ENCODE assay signal across 8 mouse cellular contexts in the genomic region with DNA sequence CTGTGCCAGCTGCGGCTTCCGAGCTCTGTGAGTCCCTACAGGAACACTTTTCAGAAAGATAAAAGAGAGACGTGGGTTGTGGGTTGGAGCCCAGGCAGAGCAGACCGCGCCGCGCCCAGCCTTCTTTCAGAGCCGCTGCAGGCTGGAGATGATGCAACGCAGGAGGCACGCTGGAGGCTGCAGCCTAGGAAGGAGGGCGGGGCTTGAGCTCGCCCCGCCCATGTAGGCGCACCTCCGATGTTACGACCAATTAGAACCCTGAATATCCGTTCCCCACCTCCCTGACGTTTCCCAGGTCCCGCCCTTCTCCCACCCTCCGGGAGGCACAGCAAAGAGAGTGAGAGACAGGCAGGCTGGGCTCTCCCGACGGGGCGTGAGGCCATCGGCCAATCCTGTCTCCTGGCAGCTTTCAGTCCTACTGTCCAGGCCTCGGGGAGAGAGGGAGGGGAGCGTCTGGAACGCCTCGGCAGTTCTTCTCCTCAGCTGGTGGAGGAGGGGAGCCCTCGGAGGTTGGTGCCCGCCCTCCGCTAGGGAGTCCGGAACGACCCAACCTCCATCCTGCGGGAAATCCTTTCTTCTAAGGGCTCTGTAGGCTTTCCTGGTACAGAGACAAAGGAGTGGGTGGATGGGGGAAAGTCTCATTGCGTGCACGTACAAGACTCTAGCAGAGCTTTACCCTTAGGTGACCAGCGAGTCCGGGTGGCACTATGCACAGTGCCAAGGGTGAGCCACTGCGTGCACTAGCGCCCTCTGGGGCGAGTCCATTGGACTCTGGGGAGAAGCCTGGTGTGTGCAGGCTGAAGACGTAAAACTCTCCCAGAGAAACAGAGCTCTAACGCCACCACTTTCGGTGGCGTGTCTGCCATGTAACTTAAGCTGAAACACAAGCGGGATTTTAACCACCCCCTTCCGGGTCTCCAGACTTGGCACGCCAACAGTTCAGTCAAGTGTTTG. TPM values are rescaled to one million over a fixed set of nuclear protein-coding genes. Genes with fewer than 3 reads are reported as not detected.
A peak's percentile ranks its signal among the peaks of the same experiment; 100 is the strongest.
DNase-seq lines count a peak whose midpoint lies in the region; ATAC-seq and TF ChIP-seq lines count a peak whose summit lies in the region.

A gene (minus strand): TSS at position 153 of the 954 bp plus-strand sequence.

- H3K4me2 ChIP-seq in hindbrain, postnatal 0 days (ENCODE audit: low read depth, low read length) = peak within 1 kb of the TSS; percentile 78

- H3K9me3 ChIP-seq in hindbrain, postnatal 0 days (ENCODE audit: low read length) = no peaks in the 10 kb centered on the region

- DNase-seq in ZHBTc4 (ENCODE audit: low read depth, low spot score) = peak; percentile 99
- peak; percentile 94 for DNase-seq in gastrocnemius, adult 2 months
- DNase-seq in hindbrain, postnatal 0 days (ENCODE audit: low spot score) = peak; percentile 99
- DNase-seq in left cerebral cortex, adult 2 months (ENCODE audit: extremely low spot score in 1 of 2, low spot score in 2 of 2) = peak; percentile 88 to 93
- DNase-seq in right cerebral cortex, adult 2 months (ENCODE audit: low spot score in 2 of 2) = peak; percentile 91 to 93
- peak; percentile 93 for DNase-seq in urinary bladder, postnatal 14 days (ENCODE audit: low spot score)

- H3K27me3 ChIP-seq in hindbrain, postnatal 0 days (ENCODE audit: insufficient read depth, low read length) = no peaks in the 10 kb centered on the region

- peak; percentile 88 for ATAC-seq in common myeloid progenitor, adult 5-6 weeks (replicated peaks; ENCODE audit: low read depth, poor library complexity, severe bottlenecking)
- ATAC-seq in hindbrain, postnatal 0 days = peak; percentile 99
- ATAC-seq in megakaryocyte, adult 5-6 weeks (ENCODE audit: poor library complexity, severe bottlenecking) = peak; percentile 87

- H3K9ac ChIP-seq in hindbrain, postnatal 0 days (replicated peaks; ENCODE audit: low read length) = peak within 1 kb of the TSS; percentile 92

- under 1% methylated on average over 48 of the region's 48 CpGs for WGBS in hindbrain, postnatal 0 days

- H3K4me3 ChIP-seq in gastrocnemius, adult 2 months = peak within 1 kb of the TSS; percentile 74
- H3K4me3 ChIP-seq in hindbrain, postnatal 0 days (ENCODE audit: low read length) = peak within 1 kb of the TSS; percentile 80
- peak within 1 kb of the TSS; percentile 71 for H3K4me3 ChIP-seq in left cerebral cortex, adult 2 months

- intact Hi-C loops in gastrocnemius, adult 2 months (cut with DNase I) = loop anchor here (2.0 to 10.0 kb wide), 4 partner anchors 68 to 198 kb away; a partner anchor contains a TSS
- intact Hi-C loops in left cerebral cortex, adult 2 months (cut with DNase I) = loop anchor here (1.0 to 5.0 kb wide), 6 partner anchors 26 to 220 kb away; a partner anchor contains a TSS

- H3K27ac ChIP-seq in gastrocnemius, adult 2 months = peak within 1 kb of the TSS; percentile 97
- H3K27ac ChIP-seq in hindbrain, postnatal 0 days = peak within 1 kb of the TSS; percentile 97
- H3K27ac ChIP-seq in left cerebral cortex, adult 2 months = peak within 1 kb of the TSS; percentile 92

- peaks cover 9% of the 10 kb centered on the region; the same call in 1 of the 2 replicates for H3K4me1 ChIP-seq in hindbrain, postnatal 0 days (ENCODE audit: insufficient read depth, low read length)

- no peaks in the 10 kb centered on the region for H3K36me3 ChIP-seq in hindbrain, postnatal 0 days (ENCODE audit: insufficient read depth, low read length)

- TF ChIP-seq CTCF in gastrocnemius, adult 2 months (IDR thresholded peaks at IDR 0.05) = peak; percentile 80
- TF ChIP-seq CTCF in hindbrain, postnatal 0 days (IDR thresholded peaks at IDR 0.05; ENCODE audit: low read depth) = peak; percentile 73
- TF ChIP-seq CTCF in left cerebral cortex, adult 2 months (IDR thresholded peaks at IDR 0.05) = peak; percentile 64

RNA-seq across cellular contexts. Expression of the gene that starts here (rescaled TPM):
- total RNA-seq in common myeloid progenitor, adult 5-6 weeks (2017) = 0.73 and 1.9 TPM in 2 replicates
- total RNA-seq in gastrocnemius, adult 2 months (2021) = 1 to 10 TPM in 1 of 2 experiments, under 1 TPM in 1; 0.92 to 1.0 TPM
- total RNA-seq in hindbrain, postnatal 0 days (2014; rRNA removed) = 199 and 217 TPM in 2 replicates
- 70.5 and 71.4 TPM in 2 replicates for polyA plus RNA-seq in hindbrain, postnatal 0 days (2015; fragmentation: Nextera tagmentation; extraction: Ambion mirVana)
- 10 to 100 TPM; 39.3 to 40.5 TPM for total RNA-seq in left cerebral cortex, adult 2 months (2021)
- total RNA-seq in megakaryocyte, adult 5-6 weeks (2015) = not detected in 2 replicates
- 0.07 and 0.20 TPM in 2 replicates for total RNA-seq in megakaryocyte, adult 5-6 weeks (2017)

Comparison
In these comparisons a context has a peak if more than half of its experiments do, and no peak if none do; other contexts are left out.
1. Peak in every context shown above with its lines: DNase-seq, ATAC-seq, H3K4me3 ChIP-seq and H3K27ac ChIP-seq.
2. RNA of the gene that starts here (total RNA-seq): 199 to 217 TPM in hindbrain, postnatal 0 days and 39.3 to 40.5 TPM in left cerebral cortex, adult 2 months; 0.73 to 1.9 TPM in common myeloid progenitor, adult 5-6 weeks, 0.92 to 1.0 TPM in gastrocnemius, adult 2 months and 0.07 to 0.20 TPM in megakaryocyte, adult 5-6 weeks; every median in the first group is over 10 times any median in the second.
3. Peak in ATAC-seq in megakaryocyte, adult 5-6 weeks; RNA of the gene not detected or under 1 TPM.